Mouse (Mus musculus) ZHBTc4 (cell line): ENCODE measurements around the gene Itgax.
"Not testable (repeated sequence)": the region's sequence is repeated elsewhere in the genome, so short reads cannot be mapped to it uniquely, and the experiment has no call there.

ENCODE experiments used
- DNase-seq: peaks from one replicate; pipeline ENCODE4 v3.0.0-alpha.2; 2011; ENCODE audit warnings: low read depth, low spot score

Itgax gene

DNA sequence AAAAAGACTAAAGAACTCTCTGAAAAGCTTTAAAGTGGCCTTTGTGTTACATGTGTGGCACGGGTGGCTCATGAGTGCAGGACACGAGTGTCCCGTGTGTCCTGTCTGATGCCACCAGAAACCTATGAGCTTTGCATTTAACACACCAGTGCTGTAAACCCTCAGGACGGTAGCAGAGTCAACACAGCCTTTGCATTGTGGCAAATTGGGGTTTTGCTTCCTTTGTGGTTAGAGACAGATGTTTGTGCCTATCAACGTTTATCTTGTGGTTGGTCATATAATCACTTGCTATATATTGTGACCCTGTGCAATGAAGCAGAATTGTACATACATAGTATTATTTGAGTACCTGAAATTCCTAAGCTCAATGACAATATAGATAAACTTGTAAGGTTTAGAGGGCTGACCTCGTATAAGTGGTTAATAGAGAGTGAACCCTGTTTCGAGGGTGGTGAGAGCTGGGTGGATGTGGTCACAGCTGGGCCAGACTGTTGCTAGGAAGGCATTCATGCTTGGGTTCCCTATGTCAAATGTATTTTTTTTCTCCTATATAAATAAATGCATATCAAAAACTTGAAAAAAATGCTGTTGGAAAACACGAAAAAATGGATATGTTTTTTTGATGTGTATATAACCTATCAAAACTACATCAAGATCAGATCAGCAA lies 29.5 kb downstream of the Itgax start:
- not testable (repeated sequence) for DNase-seq

DNA sequence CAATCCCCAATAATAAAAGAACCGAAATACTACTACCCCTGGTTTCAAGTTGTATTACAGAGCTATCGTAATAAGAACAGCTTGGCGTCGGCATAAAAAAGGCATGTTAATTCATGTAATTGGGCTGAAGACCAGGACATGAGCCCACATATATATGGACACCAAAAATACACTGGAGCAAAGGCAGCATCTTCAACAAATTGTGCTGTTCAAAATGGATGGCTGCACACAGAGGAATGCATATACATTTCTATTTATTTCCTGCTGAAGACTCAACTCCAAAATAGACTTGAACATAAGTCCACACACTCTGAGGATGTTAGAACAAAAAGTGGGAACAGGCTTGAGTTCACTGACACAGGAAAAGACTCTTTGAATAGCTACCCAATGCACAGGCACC lies 34.7 kb downstream of the Itgax start:
- DNase-seq = no peak

DNA sequence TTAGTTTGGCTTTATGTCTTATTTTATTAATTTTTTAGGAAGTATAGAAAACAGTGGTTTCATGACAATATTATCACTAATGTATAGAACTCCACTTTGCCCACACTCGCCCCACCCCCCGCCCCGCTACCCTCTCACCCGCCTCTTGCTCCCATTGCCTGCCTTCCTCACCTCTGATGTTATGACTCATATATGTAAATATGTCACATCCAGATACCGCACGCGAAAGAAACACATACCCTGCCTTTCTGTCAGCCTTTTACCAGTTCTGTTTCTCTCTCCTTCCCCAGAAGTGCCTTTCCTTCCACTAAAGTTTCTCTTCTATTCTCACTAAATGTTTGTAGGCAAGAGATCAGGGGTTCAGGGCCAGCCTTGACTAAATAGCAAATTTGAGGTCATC lies 37.0 kb downstream of the Itgax start:
- DNase-seq = no peak

DNA sequence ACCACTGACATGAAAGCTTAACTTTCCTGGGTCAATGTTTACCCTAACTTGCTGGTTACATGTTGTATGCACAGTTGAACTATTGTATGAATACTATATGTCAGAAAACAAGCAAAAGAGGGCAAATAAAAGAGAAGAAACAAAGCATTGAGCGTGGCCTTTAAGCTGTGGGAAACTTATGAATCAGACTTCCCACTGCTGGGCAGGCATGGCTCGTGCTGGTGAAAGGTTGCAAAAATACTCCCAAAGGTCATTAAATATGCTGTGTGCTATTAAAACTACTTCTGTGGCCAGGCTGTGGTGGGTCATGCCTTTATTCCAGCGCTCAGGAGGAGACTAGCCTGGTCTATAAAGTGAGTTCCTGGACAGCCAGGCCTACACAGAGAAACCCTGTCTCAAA lies 40.6 kb downstream of the Itgax start:
- no peak for DNase-seq

DNA sequence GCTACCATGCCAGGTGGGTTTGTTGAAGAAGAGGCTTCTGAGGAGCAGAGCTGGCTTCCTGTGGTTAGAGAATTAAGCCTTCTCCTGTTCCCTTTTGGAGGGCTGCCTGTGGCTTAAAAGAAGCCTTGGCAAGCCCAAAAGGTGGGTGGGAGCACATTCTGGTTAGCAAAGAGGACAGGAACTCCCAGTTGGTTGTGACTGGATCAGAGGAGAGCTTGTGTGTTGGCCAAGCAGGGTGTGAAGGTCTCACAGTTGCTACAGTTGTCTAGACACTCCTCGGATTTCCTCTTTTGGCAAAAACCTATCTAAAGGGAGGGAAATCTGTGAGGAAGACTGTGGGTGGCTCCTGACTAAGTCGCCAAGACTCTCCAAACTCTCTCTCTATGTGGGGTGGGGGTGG lies 49.0 kb downstream of the Itgax start:
- no peak for DNase-seq

DNA sequence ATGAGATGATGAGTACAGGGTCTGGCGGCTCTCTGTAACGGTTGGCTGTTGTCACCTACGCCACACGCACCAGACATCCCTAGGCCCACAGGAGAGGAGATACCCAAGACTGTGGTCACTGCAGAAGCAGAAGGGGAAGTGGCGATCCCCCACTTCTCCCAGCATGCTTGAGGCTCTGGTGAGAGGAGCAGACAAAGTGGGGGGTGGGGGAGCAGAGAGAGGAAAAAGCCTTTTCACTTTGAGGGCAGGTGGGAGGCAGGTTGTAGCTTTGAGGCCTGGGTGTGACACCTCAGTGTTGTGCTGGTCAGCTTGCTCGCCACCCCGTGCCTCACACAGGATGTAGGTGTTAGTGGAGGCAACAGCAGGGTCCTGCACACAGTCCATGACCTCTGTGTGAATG lies 50.8 kb downstream of the Itgax start:
- DNase-seq = no peak

DNA sequence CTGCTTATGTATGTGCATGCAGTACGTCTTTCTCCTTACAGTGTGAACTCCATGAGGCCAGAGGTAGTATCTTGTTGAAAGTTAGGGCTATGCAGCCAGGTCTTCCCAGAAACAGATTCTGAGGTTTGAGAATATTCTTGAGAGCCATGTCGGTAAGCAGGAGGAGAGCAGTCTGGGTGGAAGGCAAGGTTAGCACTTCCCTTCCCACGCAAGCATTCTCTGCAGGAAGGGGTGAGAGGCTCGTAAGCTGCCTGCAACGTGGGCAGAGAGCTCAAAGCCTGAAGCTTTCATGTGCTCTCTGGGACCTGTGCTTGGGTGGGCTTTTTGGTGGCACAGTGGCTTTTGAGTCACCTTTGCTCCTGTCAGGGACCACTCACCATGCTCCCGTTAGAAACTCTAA lies 51.2 kb downstream of the Itgax start:
- DNase-seq = no peak

DNA sequence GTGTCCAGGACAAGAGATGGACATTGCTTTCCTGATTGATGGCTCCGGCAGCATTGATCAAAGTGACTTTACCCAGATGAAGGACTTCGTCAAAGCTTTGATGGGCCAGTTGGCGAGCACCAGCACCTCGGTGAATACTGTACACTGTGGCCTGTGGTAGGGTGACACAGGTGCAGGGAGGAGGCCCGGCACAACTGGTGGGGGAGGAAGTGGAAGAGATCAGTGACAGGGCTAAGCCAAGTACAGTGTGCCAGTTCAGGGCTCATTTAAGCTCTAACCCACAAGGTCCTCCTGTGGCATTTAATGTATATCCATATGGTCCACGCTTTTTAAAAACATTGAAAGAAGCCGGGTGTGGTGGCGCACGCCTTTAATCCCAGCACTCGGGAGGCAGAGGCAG lies 52.3 kb downstream of the Itgax start:
- DNase-seq = no peak
